Mouse (Mus musculus): ENCODE results near the gene Flvcr1. TPM values are rescaled to one million over a fixed set of nuclear protein-coding genes. Genes with fewer than 3 reads are reported as not detected.

The Flvcr1 gene
- polyA plus RNA-seq, 1 experiment from 2014 or later = 2.9 TPM

DNA sequence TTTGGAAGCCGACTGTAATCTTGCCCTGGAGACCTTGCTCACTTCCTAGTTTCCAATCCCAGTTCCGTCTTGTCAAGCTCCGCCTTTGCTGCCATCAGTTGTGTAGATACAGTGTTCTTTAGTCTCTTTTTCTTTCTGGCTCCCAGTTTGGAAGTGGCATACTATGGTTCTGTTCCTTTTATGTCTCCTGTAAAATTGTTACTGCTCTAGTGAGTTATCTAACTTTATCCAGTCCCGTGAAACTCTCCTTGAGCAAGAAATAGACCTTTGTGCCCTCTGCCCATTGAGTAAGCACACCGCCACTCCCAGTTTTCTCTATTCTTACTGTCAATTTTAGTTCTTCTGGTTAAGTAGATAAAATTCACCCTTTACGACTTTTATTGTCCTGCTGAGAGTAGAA lies 45.7 kb upstream of the Flvcr1 start:
- H3K9ac ChIP-seq (ENCODE audit: low read length) = no peak overlapping the region
- H3K9me3 ChIP-seq (ENCODE audit: control insufficient read depth, low read length) = no peaks in the 10 kb centered on the region
- H3K27ac ChIP-seq (replicated peaks) = no peak overlapping the region
- no peak for TF ChIP-seq EP300 (optimal IDR thresholded peaks at IDR 0.05)
- no peak for TF ChIP-seq CTCF (IDR thresholded peaks at IDR 0.05; ENCODE audit: low read depth)
- 83% methylated on average over 6 of the region's 6 CpGs for WGBS
- H3K4me3 ChIP-seq (ENCODE audit: low read depth, low read length) = no peak overlapping the region
- no peak for ATAC-seq (ENCODE audit: low FRiP score, low TSS enrichment)
- DNase-seq (ENCODE audit: low spot score) = no peak
- H3K27me3 ChIP-seq (ENCODE audit: control insufficient read depth, insufficient read depth, low read length) = no peaks in the 10 kb centered on the region
- no peaks in the 10 kb centered on the region for H3K4me1 ChIP-seq (replicated peaks; ENCODE audit: control insufficient read depth, insufficient read depth)
- H3K4me2 ChIP-seq (replicated peaks; ENCODE audit: low read depth) = no peak overlapping the region
- H3K36me3 ChIP-seq (ENCODE audit: control insufficient read depth, insufficient read depth, low read length) = peaks cover 5% of the 10 kb centered on the region

DNA sequence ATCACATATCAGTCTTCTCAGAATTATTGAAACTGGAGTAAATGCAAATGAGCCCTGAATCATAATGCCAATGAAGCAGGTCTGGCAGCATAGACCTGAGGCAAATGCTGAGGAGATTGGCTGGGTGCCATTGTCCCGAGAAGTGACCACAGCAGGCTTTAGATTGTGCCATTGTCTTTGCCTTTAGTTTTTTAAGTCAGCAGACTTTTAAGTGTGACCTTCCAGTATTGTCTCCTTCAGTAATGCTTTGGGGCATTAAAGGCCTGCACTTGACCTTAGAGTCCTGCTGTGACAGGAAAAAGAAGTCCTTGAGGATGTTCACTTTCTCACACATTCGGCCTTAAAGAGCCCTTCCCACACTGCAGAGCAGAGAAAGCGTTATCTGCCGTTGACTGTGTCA lies 44.3 kb upstream of the Flvcr1 start:
- 89% methylated on average over 4 of the region's 4 CpGs for WGBS
- no peak overlapping the region for H3K4me2 ChIP-seq (replicated peaks; ENCODE audit: low read depth)
- H3K4me3 ChIP-seq (ENCODE audit: low read depth, low read length) = no peak overlapping the region
- H3K9me3 ChIP-seq (ENCODE audit: control insufficient read depth, low read length) = no peaks in the 10 kb centered on the region
- peaks cover 5% of the 10 kb centered on the region for H3K36me3 ChIP-seq (ENCODE audit: control insufficient read depth, insufficient read depth, low read length)
- no peak overlapping the region for H3K27ac ChIP-seq (replicated peaks)
- H3K4me1 ChIP-seq (replicated peaks; ENCODE audit: control insufficient read depth, insufficient read depth) = no peaks in the 10 kb centered on the region
- no peak overlapping the region for H3K9ac ChIP-seq (ENCODE audit: low read length)
- TF ChIP-seq EP300 (optimal IDR thresholded peaks at IDR 0.05) = no peak
- no peak for TF ChIP-seq CTCF (IDR thresholded peaks at IDR 0.05; ENCODE audit: low read depth)
- no peaks in the 10 kb centered on the region for H3K27me3 ChIP-seq (ENCODE audit: control insufficient read depth, insufficient read depth, low read length)
- no peak for ATAC-seq (ENCODE audit: low FRiP score, low TSS enrichment)
- no peak for DNase-seq (ENCODE audit: low spot score)

DNA sequence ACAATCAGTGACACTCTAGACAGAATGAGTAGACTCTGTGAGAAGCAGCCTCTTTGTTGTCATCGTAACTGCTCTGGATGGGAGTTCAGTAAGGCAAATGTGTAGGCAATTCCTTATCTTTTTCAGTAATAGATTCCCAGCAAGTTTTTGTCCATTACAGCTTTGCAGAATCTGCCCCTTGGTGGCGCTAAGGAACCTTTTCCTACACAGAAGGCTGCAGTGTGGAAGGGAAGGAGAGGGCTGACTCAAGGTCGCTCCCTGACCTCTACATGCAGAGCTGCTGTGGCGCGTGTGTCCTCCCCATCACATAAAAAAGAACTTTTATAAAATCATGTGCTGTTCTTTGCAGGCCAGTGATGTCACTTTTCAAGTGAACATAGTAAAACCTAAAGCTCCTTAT lies 42.4 kb upstream of the Flvcr1 start:
- Histone ChIP-seq H3K27ac (replicated peaks) (no peak overlapping the region), H3K4me1 (replicated peaks; ENCODE audit: control insufficient read depth, insufficient read depth) (peaks cover 3% of the 10 kb centered on the region; the same call in 1 of the 2 replicates), H3K4me2 (replicated peaks; ENCODE audit: low read depth) (no peak overlapping the region), H3K27me3 (ENCODE audit: control insufficient read depth, insufficient read depth, low read length) (no peaks in the 10 kb centered on the region), H3K36me3 (ENCODE audit: control insufficient read depth, insufficient read depth, low read length) (peaks cover 5% of the 10 kb centered on the region), H3K9ac (ENCODE audit: low read length) (no peak overlapping the region), H3K9me3 (ENCODE audit: control insufficient read depth, low read length) (no peaks in the 10 kb centered on the region), H3K4me3 (ENCODE audit: low read depth, low read length) (no peak overlapping the region)
- TF ChIP-seq CTCF (IDR thresholded peaks at IDR 0.05; ENCODE audit: low read depth) = peak; percentile 59
- no peak for TF ChIP-seq EP300 (optimal IDR thresholded peaks at IDR 0.05)
- DNase-seq (ENCODE audit: low spot score) (no peak), ATAC-seq (ENCODE audit: low FRiP score, low TSS enrichment) (no peak)
- WGBS = 79% methylated on average over 5 of the region's 5 CpGs

DNA sequence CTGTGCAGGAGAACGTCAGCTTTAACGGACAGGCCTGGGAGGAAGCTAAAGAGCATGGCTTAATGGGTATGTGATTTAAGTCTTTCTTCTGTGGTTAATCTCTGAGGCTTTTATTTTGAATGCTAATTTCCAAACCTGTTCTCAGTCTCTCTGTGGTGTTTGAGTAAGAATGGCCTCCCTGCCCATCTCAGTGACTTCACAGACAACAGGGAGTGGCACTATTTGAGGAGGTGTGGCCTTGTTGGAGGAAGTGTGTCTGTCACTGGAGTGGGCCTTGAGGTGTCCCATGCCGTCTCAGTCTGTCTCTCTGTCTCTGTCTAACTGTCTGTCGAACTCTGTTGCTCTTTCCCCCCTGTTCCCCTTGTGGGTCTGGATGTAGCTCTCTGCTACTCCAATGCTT lies 39.2 kb upstream of the Flvcr1 start:
- no peaks in the 10 kb centered on the region for H3K9me3 ChIP-seq (ENCODE audit: control insufficient read depth, low read length)

DNA sequence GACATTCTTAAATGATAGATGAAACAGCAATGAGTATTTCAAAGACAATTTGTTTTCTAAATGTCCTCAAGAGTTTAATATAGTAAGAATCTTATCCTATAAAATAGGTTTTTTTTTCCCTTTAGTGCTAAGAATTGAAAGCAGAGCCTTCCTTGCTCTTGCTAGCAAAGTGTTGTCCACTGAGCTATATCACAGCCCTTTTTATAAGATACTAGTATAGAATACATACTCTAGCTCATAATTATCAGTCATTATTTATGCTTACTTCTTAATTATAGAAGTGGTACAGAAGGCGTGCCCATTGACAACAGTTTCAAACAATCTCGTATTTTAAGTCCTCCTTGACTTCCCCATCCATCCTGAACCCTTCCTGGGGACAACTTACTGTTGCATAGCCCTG lies 38.6 kb upstream of the Flvcr1 start:
- DNase-seq (ENCODE audit: low spot score) (no peak), ATAC-seq (ENCODE audit: low FRiP score, low TSS enrichment) (no peak)
- Histone ChIP-seq H3K36me3 (ENCODE audit: control insufficient read depth, insufficient read depth, low read length) (no peaks in the 10 kb centered on the region), H3K27me3 (ENCODE audit: control insufficient read depth, insufficient read depth, low read length) (no peaks in the 10 kb centered on the region), H3K9ac (ENCODE audit: low read length) (no peak overlapping the region), H3K27ac (replicated peaks) (no peak overlapping the region), H3K9me3 (ENCODE audit: control insufficient read depth, low read length) (no peaks in the 10 kb centered on the region), H3K4me1 (replicated peaks; ENCODE audit: control insufficient read depth, insufficient read depth) (peaks cover 3% of the 10 kb centered on the region; the same call in 1 of the 2 replicates), H3K4me3 (ENCODE audit: low read depth, low read length) (no peak overlapping the region), H3K4me2 (replicated peaks; ENCODE audit: low read depth) (no peak overlapping the region)
- TF ChIP-seq CTCF (IDR thresholded peaks at IDR 0.05; ENCODE audit: low read depth) (no peak), EP300 (optimal IDR thresholded peaks at IDR 0.05) (no peak)
- 83% methylated on average over 2 of the region's 2 CpGs for WGBS

More for the DNA sequence above, 39.2 kb upstream of the Flvcr1 start:
- no peak overlapping the region for H3K9ac ChIP-seq (ENCODE audit: low read length)
- TF ChIP-seq EP300 (optimal IDR thresholded peaks at IDR 0.05) (no peak), CTCF (IDR thresholded peaks at IDR 0.05; ENCODE audit: low read depth) (no peak)
- WGBS = 70% methylated on average over 4 of the region's 4 CpGs
- H3K27ac ChIP-seq (replicated peaks) = no peak overlapping the region
- peaks cover 3% of the 10 kb centered on the region; the same call in 1 of the 2 replicates for H3K4me1 ChIP-seq (replicated peaks; ENCODE audit: control insufficient read depth, insufficient read depth)
- 0 out of 2 replicates have a peak, but pooled peaks cover under 1% of the 10 kb centered on the region for H3K36me3 ChIP-seq (ENCODE audit: control insufficient read depth, insufficient read depth, low read length)
- no peak overlapping the region for H3K4me2 ChIP-seq (replicated peaks; ENCODE audit: low read depth)
- H3K4me3 ChIP-seq (ENCODE audit: low read depth, low read length) = no peak overlapping the region
- DNase-seq (ENCODE audit: low spot score) (no peak), ATAC-seq (ENCODE audit: low FRiP score, low TSS enrichment) (no peak)
- no peaks in the 10 kb centered on the region for H3K27me3 ChIP-seq (ENCODE audit: control insufficient read depth, insufficient read depth, low read length)

DNA sequence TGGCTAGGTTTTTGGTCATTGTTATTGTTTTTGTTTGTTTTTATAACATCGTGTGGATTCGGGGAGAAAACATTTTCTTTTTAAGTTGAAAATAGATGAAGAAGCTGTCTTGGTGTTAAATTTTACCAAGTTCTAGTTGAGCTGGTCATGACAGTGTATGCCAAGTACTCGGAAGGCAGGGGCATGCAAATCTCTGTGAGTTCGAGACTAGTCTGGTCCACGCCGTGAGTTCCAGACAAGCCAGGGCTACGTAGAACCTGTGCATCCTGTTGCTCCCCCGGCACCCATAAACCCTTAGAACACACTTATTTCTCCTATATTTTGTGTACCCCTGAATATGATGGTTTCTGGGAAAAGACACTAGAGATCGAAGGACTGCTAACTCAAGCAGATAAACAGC lies 37.7 kb upstream of the Flvcr1 start:
- peak overlapping the region; percentile 68; the same call in 1 of the 2 replicates for H3K4me3 ChIP-seq (ENCODE audit: low read depth, low read length)
- WGBS = 59% methylated on average over 9 of the region's 9 CpGs
- no peak for DNase-seq (ENCODE audit: low spot score)
- no peak overlapping the region for H3K9ac ChIP-seq (ENCODE audit: low read length)
- peaks cover 3% of the 10 kb centered on the region; the same call in 1 of the 2 replicates for H3K4me1 ChIP-seq (replicated peaks; ENCODE audit: control insufficient read depth, insufficient read depth)
- H3K36me3 ChIP-seq (ENCODE audit: control insufficient read depth, insufficient read depth, low read length) = no peaks in the 10 kb centered on the region
- no peak for TF ChIP-seq CTCF (IDR thresholded peaks at IDR 0.05; ENCODE audit: low read depth)
- no peaks in the 10 kb centered on the region for H3K27me3 ChIP-seq (ENCODE audit: control insufficient read depth, insufficient read depth, low read length)
- H3K9me3 ChIP-seq (ENCODE audit: control insufficient read depth, low read length) = no peaks in the 10 kb centered on the region
- ATAC-seq (ENCODE audit: low FRiP score, low TSS enrichment) = no peak
- peak overlapping the region; percentile 91 for H3K4me2 ChIP-seq (replicated peaks; ENCODE audit: low read depth)
- no peak overlapping the region for H3K27ac ChIP-seq (replicated peaks)

Data from stomach, postnatal 0 days (tissue).